Mouse (Mus musculus): ENCODE results near the gene Selenoo. TPM values are rescaled to one million over a fixed set of nuclear protein-coding genes. Genes with fewer than 3 reads are reported as not detected.
A peak's percentile ranks its signal among the peaks of the same experiment; 100 is the strongest.

Selenoo gene
- polyA plus RNA-seq, 1 experiment = 45.8 TPM

DNA sequence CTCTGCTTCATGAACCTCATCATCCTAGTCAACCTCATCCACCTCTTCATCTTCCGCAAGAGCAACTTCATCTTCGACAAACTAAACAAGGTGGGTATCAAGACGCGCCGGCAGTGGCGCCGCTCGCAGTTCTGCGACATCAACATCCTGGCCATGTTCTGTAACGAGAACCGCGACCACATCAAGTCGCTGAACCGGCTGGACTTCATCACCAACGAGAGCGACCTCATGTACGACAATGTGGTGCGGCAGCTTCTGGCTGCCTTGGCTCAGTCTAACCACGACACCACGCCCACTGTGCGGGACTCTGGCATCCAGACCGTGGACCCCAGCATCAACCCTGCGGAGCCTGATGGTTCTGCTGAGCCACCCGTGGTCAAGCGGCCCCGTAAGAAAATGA lies 20.7 kb upstream of the Selenoo start:
- WGBS = 37% methylated on average over 26 of the region's 26 CpGs
- no peaks in the 10 kb centered on the region for H3K27me3 ChIP-seq (ENCODE audit: control insufficient read depth, insufficient read depth, low read length)
- no peaks in the 10 kb centered on the region for H3K36me3 ChIP-seq (ENCODE audit: control insufficient read depth, insufficient read depth, low read length)
- H3K4me1 ChIP-seq (ENCODE audit: control insufficient read depth, insufficient read depth, insufficient read length, low read length) = peaks cover 25% of the 10 kb centered on the region
- H3K27ac ChIP-seq (ENCODE audit: insufficient read depth, low read depth, low read length) = no peak overlapping the region
- no peak for TF ChIP-seq POLR2A (IDR thresholded peaks at IDR 0.05; ENCODE audit: low read depth, low read length)
- no peak for TF ChIP-seq CTCF (IDR thresholded peaks at IDR 0.05; ENCODE audit: extremely low read depth, insufficient read length, insufficient replicate concordance, low read depth, low read length)
- H3K4me3 ChIP-seq (ENCODE audit: low read depth, low read length) = peak overlapping the region; percentile 42

DNA sequence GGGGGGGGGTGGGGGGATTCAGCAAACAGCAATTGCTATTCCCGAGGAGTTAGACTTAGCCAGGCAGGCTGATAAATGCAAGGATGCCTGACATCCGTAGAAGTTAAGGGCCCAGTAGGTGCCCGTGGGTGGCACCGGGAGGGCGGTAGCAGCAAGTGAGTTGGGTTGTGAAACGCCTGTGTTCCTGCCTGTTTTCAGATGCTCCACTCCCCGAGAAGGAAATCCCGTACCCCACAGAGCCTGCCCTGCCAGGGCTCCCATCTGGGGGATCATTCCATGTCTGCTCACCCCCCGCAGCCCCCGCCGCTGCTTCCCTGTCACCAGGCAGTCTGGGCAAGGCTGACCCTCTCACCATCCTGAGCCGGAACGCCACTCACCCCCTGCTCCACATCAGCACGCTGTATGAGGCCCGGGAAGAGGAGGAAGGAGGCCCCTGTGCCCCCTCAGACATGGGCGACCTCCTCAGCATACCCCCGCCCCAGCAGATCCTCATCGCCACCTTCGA lies 19.5 kb upstream of the Selenoo start:
- TF ChIP-seq CTCF (IDR thresholded peaks at IDR 0.05; ENCODE audit: extremely low read depth, insufficient read length, insufficient replicate concordance, low read depth, low read length) (no peak), POLR2A (IDR thresholded peaks at IDR 0.05; ENCODE audit: low read depth, low read length) (no peak)
- Histone ChIP-seq H3K27me3 (ENCODE audit: control insufficient read depth, insufficient read depth, low read length) (no peaks in the 10 kb centered on the region), H3K4me1 (ENCODE audit: control insufficient read depth, insufficient read depth, insufficient read length, low read length) (peaks cover 21% of the 10 kb centered on the region), H3K4me3 (ENCODE audit: low read depth, low read length) (no peak overlapping the region), H3K36me3 (ENCODE audit: control insufficient read depth, insufficient read depth, low read length) (no peaks in the 10 kb centered on the region), H3K27ac (ENCODE audit: insufficient read depth, low read depth, low read length) (no peak overlapping the region)
- 87% methylated on average over 18 of the region's 19 CpGs for WGBS

DNA sequence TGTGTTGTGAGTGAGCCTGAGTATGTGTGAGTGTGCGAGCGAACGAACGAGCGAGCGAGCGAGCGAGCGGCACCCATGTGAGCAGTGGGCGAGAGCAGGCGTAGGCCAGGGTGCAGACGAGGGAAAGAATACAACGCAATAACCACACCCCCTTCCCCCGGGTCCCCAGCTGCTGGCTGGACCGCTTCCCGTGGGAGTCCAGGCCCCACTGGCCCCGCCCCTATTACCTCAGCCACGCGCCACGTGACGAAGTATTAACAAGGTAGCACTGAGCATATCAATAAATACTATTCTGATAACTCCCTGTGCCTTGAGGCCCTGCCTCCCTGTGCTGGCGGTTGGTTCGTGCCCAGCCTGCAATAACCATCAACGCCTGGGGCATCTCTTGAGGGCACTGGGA lies 18.3 kb upstream of the Selenoo start:
- TF ChIP-seq CTCF (IDR thresholded peaks at IDR 0.05; ENCODE audit: extremely low read depth, insufficient read length, insufficient replicate concordance, low read depth, low read length) (no peak), POLR2A (IDR thresholded peaks at IDR 0.05; ENCODE audit: low read depth, low read length) (no peak)
- peak overlapping the region; percentile 42 for H3K4me3 ChIP-seq (ENCODE audit: low read depth, low read length)
- H3K4me1 ChIP-seq (ENCODE audit: control insufficient read depth, insufficient read depth, insufficient read length, low read length) = peaks cover 21% of the 10 kb centered on the region
- no peaks in the 10 kb centered on the region for H3K27me3 ChIP-seq (ENCODE audit: control insufficient read depth, insufficient read depth, low read length)
- no peak overlapping the region for H3K27ac ChIP-seq (ENCODE audit: insufficient read depth, low read depth, low read length)
- 26% methylated on average over 24 of the region's 24 CpGs for WGBS
- no peaks in the 10 kb centered on the region for H3K36me3 ChIP-seq (ENCODE audit: control insufficient read depth, insufficient read depth, low read length)

DNA sequence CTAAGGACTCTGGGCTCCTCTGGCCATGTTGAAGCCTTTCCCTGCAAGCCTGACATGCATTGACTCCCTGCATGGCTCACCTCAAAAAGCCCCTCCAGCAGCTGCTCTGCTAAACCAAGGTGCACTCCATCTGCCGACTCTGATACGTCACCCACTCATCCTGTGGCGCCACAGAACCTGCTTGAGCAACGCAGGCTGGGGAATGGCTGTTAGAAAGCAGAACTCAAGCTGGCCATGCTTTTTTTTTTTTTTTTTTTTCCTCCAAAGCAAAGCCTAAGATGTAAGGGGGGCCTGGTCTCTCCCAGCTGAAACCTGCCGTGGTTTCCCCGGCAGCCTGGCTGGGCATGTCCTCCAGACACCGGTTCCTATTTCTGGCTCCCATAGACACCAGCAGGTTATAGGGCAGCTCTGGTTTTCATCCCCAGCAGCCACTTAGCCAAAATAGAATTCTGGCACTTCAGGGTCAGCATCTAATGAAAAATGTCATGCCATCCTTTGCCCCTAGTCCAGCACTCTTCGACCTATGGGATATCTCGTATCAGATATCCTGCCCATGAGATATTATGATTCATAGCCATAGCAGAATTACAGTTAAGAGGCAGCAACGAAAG lies 14.8 kb upstream of the Selenoo start:
- TF ChIP-seq POLR2A (IDR thresholded peaks at IDR 0.05; ENCODE audit: low read depth, low read length) = no peak
- TF ChIP-seq CTCF (IDR thresholded peaks at IDR 0.05; ENCODE audit: extremely low read depth, insufficient read length, insufficient replicate concordance, low read depth, low read length) = no peak
- Histone ChIP-seq H3K27ac (ENCODE audit: insufficient read depth, low read depth, low read length) (no peak overlapping the region), H3K4me1 (ENCODE audit: control insufficient read depth, insufficient read depth, insufficient read length, low read length) (peaks cover 20% of the 10 kb centered on the region), H3K27me3 (ENCODE audit: control insufficient read depth, insufficient read depth, low read length) (no peaks in the 10 kb centered on the region), H3K36me3 (ENCODE audit: control insufficient read depth, insufficient read depth, low read length) (no peaks in the 10 kb centered on the region), H3K4me3 (ENCODE audit: low read depth, low read length) (no peak overlapping the region)
- WGBS = 77% methylated on average over 10 of the region's 10 CpGs

DNA sequence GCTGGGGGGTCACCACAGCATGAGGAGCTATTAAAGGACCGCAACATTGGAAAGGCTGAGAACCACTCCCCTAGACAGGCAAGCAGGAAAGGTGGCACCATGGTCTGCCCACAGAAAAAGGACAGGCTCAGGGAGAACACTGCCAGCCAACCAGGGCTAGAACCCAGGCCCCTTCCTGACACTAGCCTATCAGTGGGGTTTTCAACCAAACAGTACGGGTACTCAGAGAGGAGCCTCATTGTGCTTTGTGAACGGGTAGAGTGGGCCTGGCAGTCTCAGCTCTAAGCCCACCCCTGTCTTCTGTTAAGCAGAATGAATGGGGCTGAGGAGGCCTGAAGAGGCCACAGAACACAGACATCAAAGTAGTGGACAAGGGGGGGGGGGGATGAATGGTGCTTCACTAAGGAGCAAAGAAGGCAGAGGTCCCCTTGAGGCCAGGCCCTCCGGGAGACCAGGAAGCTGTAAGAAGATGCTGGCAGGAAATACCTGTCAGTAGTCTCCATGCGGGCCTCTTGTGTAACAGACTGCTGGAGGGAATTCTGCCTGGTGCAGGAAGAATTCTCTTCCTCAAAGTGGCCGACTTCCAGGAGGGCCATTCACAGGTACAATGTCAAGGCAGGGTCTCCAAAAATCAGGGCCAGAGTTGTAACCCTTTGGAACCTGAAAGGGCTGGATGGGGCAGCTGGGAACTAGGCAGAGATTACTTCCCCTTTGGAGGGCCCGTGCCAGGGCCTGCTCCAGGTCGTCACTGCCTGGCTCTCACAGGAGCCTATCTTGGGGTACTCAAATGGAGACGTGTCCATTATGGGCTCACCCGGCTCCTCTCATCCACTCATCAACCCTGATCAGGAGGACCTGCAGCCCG lies 14.0 kb upstream of the Selenoo start, which contains the start of gene Trabd:
Gene Trabd, plus strand, starts transcription at position 512 of the 865 bp plus-strand sequence.
- Histone ChIP-seq H3K36me3 (ENCODE audit: control insufficient read depth, insufficient read depth, low read length) (peaks cover 4% of the 10 kb centered on the region; the same call in 1 of the 2 replicates), H3K4me3 (ENCODE audit: low read depth, low read length) (peak within 1 kb of the TSS; percentile 91), H3K27me3 (ENCODE audit: control insufficient read depth, insufficient read depth, low read length) (no peaks in the 10 kb centered on the region), H3K4me1 (ENCODE audit: control insufficient read depth, insufficient read depth, insufficient read length, low read length) (peaks cover 20% of the 10 kb centered on the region), H3K27ac (ENCODE audit: insufficient read depth, low read depth, low read length) (peak within 1 kb of the TSS; percentile 82)
- TF ChIP-seq CTCF (IDR thresholded peaks at IDR 0.05; ENCODE audit: extremely low read depth, insufficient read length, insufficient replicate concordance, low read depth, low read length) (no peak), POLR2A (IDR thresholded peaks at IDR 0.05; ENCODE audit: low read depth, low read length) (no peak)
- 23% methylated on average over 11 of the region's 11 CpGs for WGBS

DNA sequence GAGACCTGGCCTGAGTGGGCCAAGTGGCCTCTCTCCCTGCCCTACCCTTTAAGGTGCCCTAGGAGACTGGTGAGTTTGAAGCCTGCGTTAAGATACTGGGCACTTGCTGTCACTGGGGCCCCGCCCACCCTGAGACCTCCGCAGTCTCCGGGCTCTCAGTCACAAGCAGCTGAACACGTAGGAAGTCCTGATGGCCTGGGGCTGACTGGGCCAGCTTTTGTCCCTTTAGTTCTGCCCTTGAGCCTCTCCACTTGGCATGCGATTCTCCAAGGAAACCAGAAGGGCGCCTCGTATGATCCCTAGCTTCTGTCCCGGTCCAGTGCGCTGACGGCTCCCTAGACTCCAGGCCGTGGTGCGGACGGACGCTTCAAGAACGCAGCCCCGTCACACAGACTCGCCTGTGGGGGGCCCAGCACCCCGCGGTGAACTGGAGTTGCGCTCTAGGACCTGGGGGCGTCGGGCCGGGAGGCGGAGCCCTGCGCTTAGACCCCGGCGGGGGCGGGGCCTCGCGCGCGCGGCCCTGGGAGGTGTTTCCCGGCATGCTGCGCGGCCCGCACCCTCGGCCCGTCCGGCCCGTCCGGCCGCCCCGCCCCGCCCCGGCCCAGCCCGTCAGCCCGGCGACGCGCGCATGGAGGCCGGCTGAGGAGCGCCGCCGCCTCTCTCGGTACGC lies 13.3 kb upstream of the Selenoo start:
- WGBS = under 1% methylated on average over 57 of the region's 59 CpGs
- Histone ChIP-seq H3K4me1 (ENCODE audit: control insufficient read depth, insufficient read depth, insufficient read length, low read length) (peaks cover 16% of the 10 kb centered on the region), H3K27me3 (ENCODE audit: control insufficient read depth, insufficient read depth, low read length) (no peaks in the 10 kb centered on the region), H3K4me3 (ENCODE audit: low read depth, low read length) (peak overlapping the region; percentile 91), H3K27ac (ENCODE audit: insufficient read depth, low read depth, low read length) (peak overlapping the region; percentile 82), H3K36me3 (ENCODE audit: control insufficient read depth, insufficient read depth, low read length) (peaks cover 8% of the 10 kb centered on the region; the same call in 1 of the 2 replicates)
- TF ChIP-seq CTCF (IDR thresholded peaks at IDR 0.05; ENCODE audit: extremely low read depth, insufficient read length, insufficient replicate concordance, low read depth, low read length) (no peak; the same call in 1 of the 2 replicates), POLR2A (IDR thresholded peaks at IDR 0.05; ENCODE audit: low read depth, low read length) (no peak; the same call in 1 of the 2 replicates)

Data from small intestine, adult 2 months (tissue).